Mouse (Mus musculus) megakaryocyte, embryonic 14.5 days (primary cell): Measurements from ENCODE around the gene Vwa8. TPM values are rescaled to one million over a fixed set of nuclear protein-coding genes. Genes with fewer than 3 reads are reported as not detected.

Experiments
- H3K27me3 ChIP-seq: replicated peaks from 2 replicates; pipeline ENCODE3; 2012; ENCODE audit warnings: inconsistent platforms
- H3K36me3 ChIP-seq: replicated peaks from 2 replicates; pipeline ENCODE3; 2012; ENCODE audit warnings: low read length, inconsistent platforms, mixed read lengths
- H3K4me1 ChIP-seq: 2 replicates; pipeline ENCODE4 v1.6.1; 2012; ENCODE audit warnings: inconsistent platforms
- H3K4me3 ChIP-seq: replicated peaks from 2 replicates; pipeline ENCODE3; 2012; ENCODE audit warnings: moderate library complexity, mild to moderate bottlenecking, inconsistent platforms
- H3K9me3 ChIP-seq: 2 replicates; pipeline ENCODE4 v1.6.1; 2012; ENCODE audit warnings: inconsistent platforms
- FLI1 ChIP-seq: IDR thresholded peaks from 2 replicates; pipeline ENCODE4 v1.6.1; 2012; ENCODE audit warnings: low read length, inconsistent platforms, mixed read lengths
- GATA1 ChIP-seq: IDR thresholded peaks from 3 replicates; pipeline ENCODE4 v1.6.1; 2012; ENCODE audit warnings: mixed read lengths, low read length, inconsistent platforms, borderline replicate concordance
- polyA plus RNA-seq: library from polyadenylated mRNA; stranded (reverse); fragments of >175 nt; gene quantifications from 2 replicates; pipeline ENCODE4 v1.2.3, GENCODE M21; 2012; ENCODE audit warnings: low replicate concordance; ENCODE audit not compliant: insufficient read depth

Vwa8 gene
- polyA plus RNA-seq, 1 experiment, result 0.75 TPM

GRCm38 (mm10) chr14:79136585-79136984 is 287.7 kb downstream of the Vwa8 start:
- Histone ChIP-seq H3K4me1 (peaks cover 4% of the 10 kb centered on the region), H3K36me3 (no peaks in the 10 kb centered on the region), H3K4me3 (no peak overlapping the region), H3K9me3 (no peaks in the 10 kb centered on the region), H3K27me3 (no peaks in the 10 kb centered on the region)
- TF ChIP-seq FLI1, result no peak
- no peak for TF ChIP-seq GATA1

GRCm38 (mm10) chr14:79137100-79137499 is 288.2 kb downstream of the Vwa8 start:
- Histone ChIP-seq H3K27me3 (no peaks in the 10 kb centered on the region), H3K4me1 (peaks cover 6% of the 10 kb centered on the region), H3K9me3 (no peaks in the 10 kb centered on the region), H3K4me3 (no peak overlapping the region), H3K36me3 (no peaks in the 10 kb centered on the region)
- no peak for TF ChIP-seq FLI1
- TF ChIP-seq GATA1, result no peak

- no peak for TF ChIP-seq GATA1
- no peak for TF ChIP-seq FLI1
- Histone ChIP-seq H3K4me1 (peaks cover 16% of the 10 kb centered on the region), H3K36me3 (no peaks in the 10 kb centered on the region), H3K27me3 (no peaks in the 10 kb centered on the region), H3K9me3 (0 out of 2 replicates have a peak, but pooled peaks cover 4% of the 10 kb centered on the region), H3K4me3 (no peak overlapping the region)
Measured at GRCm38 (mm10) chr14:79139096-79139651, 290.3 kb downstream of the Vwa8 start.

- no peaks in the 10 kb centered on the region for H3K27me3 ChIP-seq
- H3K9me3 ChIP-seq, result 0 out of 2 replicates have a peak, but pooled peaks cover 4% of the 10 kb centered on the region
- H3K4me3 ChIP-seq, result no peak overlapping the region
- H3K4me1 ChIP-seq, result peaks cover 16% of the 10 kb centered on the region
- no peaks in the 10 kb centered on the region for H3K36me3 ChIP-seq
- no peak for TF ChIP-seq GATA1
- TF ChIP-seq FLI1, result no peak
Measured at GRCm38 (mm10) chr14:79139918-79140825, 291.3 kb downstream of the Vwa8 start.

GRCm38 (mm10) chr14:79140826-79141219 is 292.0 kb downstream of the Vwa8 start:
- Histone ChIP-seq H3K36me3 (no peaks in the 10 kb centered on the region), H3K27me3 (no peaks in the 10 kb centered on the region), H3K4me1 (peaks cover 16% of the 10 kb centered on the region), H3K4me3 (no peak overlapping the region), H3K9me3 (0 out of 2 replicates have a peak, but pooled peaks cover 4% of the 10 kb centered on the region)
- no peak for TF ChIP-seq FLI1
- TF ChIP-seq GATA1, result no peak

GRCm38 (mm10) chr14:79142342-79142741 is 293.5 kb downstream of the Vwa8 start:
- Histone ChIP-seq H3K4me1 (peaks cover 16% of the 10 kb centered on the region), H3K27me3 (no peaks in the 10 kb centered on the region), H3K36me3 (no peaks in the 10 kb centered on the region), H3K4me3 (no peak overlapping the region), H3K9me3 (0 out of 2 replicates have a peak, but pooled peaks cover 4% of the 10 kb centered on the region)
- TF ChIP-seq GATA1, result no peak
- no peak for TF ChIP-seq FLI1

GRCm38 (mm10) chr14:79143696-79144095 is 294.8 kb downstream of the Vwa8 start:
- H3K9me3 ChIP-seq, result 0 out of 2 replicates have a peak, but pooled peaks cover 4% of the 10 kb centered on the region
- peaks cover 16% of the 10 kb centered on the region for H3K4me1 ChIP-seq
- H3K27me3 ChIP-seq, result no peaks in the 10 kb centered on the region
- H3K36me3 ChIP-seq, result no peaks in the 10 kb centered on the region
- no peak overlapping the region for H3K4me3 ChIP-seq
- no peak for TF ChIP-seq GATA1
- TF ChIP-seq FLI1, result no peak

GRCm38 (mm10) chr14:79144278-79145224 is 295.7 kb downstream of the Vwa8 start:
- TF ChIP-seq GATA1 (no peak), FLI1 (no peak)
- Histone ChIP-seq H3K36me3 (no peaks in the 10 kb centered on the region), H3K4me1 (peaks cover 16% of the 10 kb centered on the region), H3K4me3 (no peak overlapping the region), H3K27me3 (no peaks in the 10 kb centered on the region), H3K9me3 (0 out of 2 replicates have a peak, but pooled peaks cover 4% of the 10 kb centered on the region)

- H3K4me3 ChIP-seq, result no peak overlapping the region
- no peaks in the 10 kb centered on the region for H3K36me3 ChIP-seq
- H3K27me3 ChIP-seq, result no peaks in the 10 kb centered on the region
- H3K4me1 ChIP-seq, result no peaks in the 10 kb centered on the region
- H3K9me3 ChIP-seq, result 0 out of 2 replicates have a peak, but pooled peaks cover 3% of the 10 kb centered on the region
- TF ChIP-seq FLI1, result no peak
Measured at GRCm38 (mm10) chr14:79151711-79152110, 302.9 kb downstream of the Vwa8 start.
